Mouse (Mus musculus): ENCODE measurements around the gene Ctsj. TPM values are rescaled to one million over a fixed set of nuclear protein-coding genes. Genes with fewer than 3 reads are reported as not detected.
"Not testable (repeated sequence)": the region's sequence is repeated elsewhere in the genome, so short reads cannot be mapped to it uniquely, and the experiment has no call there.

The Ctsj gene
- not detected in 2 replicates for polyA plus RNA-seq (2015; fragmentation: Nextera tagmentation; extraction: Ambion mirVana)

- no peak within 1 kb of the TSS for H3K27ac ChIP-seq (ENCODE audit: low read depth, low read length)
- H3K4me2 ChIP-seq (replicated peaks; ENCODE audit: low read depth) = no peak within 1 kb of the TSS
- TF ChIP-seq CTCF (IDR thresholded peaks at IDR 0.05; ENCODE audit: low read depth) = no peak
- H3K9me3 ChIP-seq (ENCODE audit: control insufficient read depth) = no peaks in the 10 kb centered on the region
- WGBS = 79% methylated on average over 3 of the region's 3 CpGs
- no peak for ATAC-seq
- H3K4me3 ChIP-seq (ENCODE audit: low read depth, low read length) = no peak within 1 kb of the TSS
- no peaks in the 10 kb centered on the region for H3K4me1 ChIP-seq (replicated peaks; ENCODE audit: control insufficient read depth, insufficient read depth, low read length)
- no peak within 1 kb of the TSS for H3K9ac ChIP-seq (ENCODE audit: low read depth, low read length)
- H3K36me3 ChIP-seq (ENCODE audit: control insufficient read depth, insufficient read depth) = no peaks in the 10 kb centered on the region
- no peaks in the 10 kb centered on the region for H3K27me3 ChIP-seq (replicated peaks; ENCODE audit: control insufficient read depth, insufficient read depth, low read length)
Measured at GRCm38 (mm10) chr13:61005859-61006258, at the start of gene Ctsj. Gene Ctsj, minus strand, starts transcription at chr13:61005959.

GRCm38 (mm10) chr13:61040531-61040930 lies 34.8 kb upstream of the Ctsj start, which contains the start of gene Ctsq:
Gene Ctsq, minus strand, starts transcription at chr13:61040631.
- no peak within 1 kb of the TSS for H3K9ac ChIP-seq (ENCODE audit: low read depth, low read length)
- H3K27me3 ChIP-seq (replicated peaks; ENCODE audit: control insufficient read depth, insufficient read depth, low read length) = no peaks in the 10 kb centered on the region
- H3K9me3 ChIP-seq (ENCODE audit: control insufficient read depth) = no peaks in the 10 kb centered on the region
- H3K36me3 ChIP-seq (ENCODE audit: control insufficient read depth, insufficient read depth) = no peaks in the 10 kb centered on the region
- H3K4me2 ChIP-seq (replicated peaks; ENCODE audit: low read depth) = no peak within 1 kb of the TSS
- WGBS = 52% methylated on average over 3 of the region's 3 CpGs
- no peak for ATAC-seq
- no peaks in the 10 kb centered on the region for H3K4me1 ChIP-seq (replicated peaks; ENCODE audit: control insufficient read depth, insufficient read depth, low read length)
- H3K4me3 ChIP-seq (ENCODE audit: low read depth, low read length) = no peak within 1 kb of the TSS
- no peak within 1 kb of the TSS for H3K27ac ChIP-seq (ENCODE audit: low read depth, low read length)
- TF ChIP-seq CTCF (IDR thresholded peaks at IDR 0.05; ENCODE audit: low read depth) = no peak

GRCm38 (mm10) chr13:61022785-61023184 lies 17.0 kb upstream of the Ctsj start:
- no peaks in the 10 kb centered on the region for H3K27me3 ChIP-seq (replicated peaks; ENCODE audit: control insufficient read depth, insufficient read depth, low read length)
- 84% methylated on average over 3 of the region's 3 CpGs for WGBS
- no peak for ATAC-seq
- H3K9ac ChIP-seq (ENCODE audit: low read depth, low read length) = no peak overlapping the region
- H3K9me3 ChIP-seq (ENCODE audit: control insufficient read depth) = no peaks in the 10 kb centered on the region
- H3K36me3 ChIP-seq (ENCODE audit: control insufficient read depth, insufficient read depth) = no peaks in the 10 kb centered on the region
- H3K4me2 ChIP-seq (replicated peaks; ENCODE audit: low read depth) = no peak overlapping the region
- H3K4me3 ChIP-seq (ENCODE audit: low read depth, low read length) = no peak overlapping the region
- no peak for TF ChIP-seq CTCF (IDR thresholded peaks at IDR 0.05; ENCODE audit: low read depth)
- no peaks in the 10 kb centered on the region for H3K4me1 ChIP-seq (replicated peaks; ENCODE audit: control insufficient read depth, insufficient read depth, low read length)
- no peak overlapping the region for H3K27ac ChIP-seq (ENCODE audit: low read depth, low read length)

GRCm38 (mm10) chr13:61021844-61022243 lies 16.1 kb upstream of the Ctsj start:
- Histone ChIP-seq H3K4me2 (replicated peaks; ENCODE audit: low read depth) (no peak overlapping the region), H3K9ac (ENCODE audit: low read depth, low read length) (no peak overlapping the region), H3K9me3 (ENCODE audit: control insufficient read depth) (no peaks in the 10 kb centered on the region), H3K36me3 (ENCODE audit: control insufficient read depth, insufficient read depth) (no peaks in the 10 kb centered on the region), H3K27me3 (replicated peaks; ENCODE audit: control insufficient read depth, insufficient read depth, low read length) (no peaks in the 10 kb centered on the region), H3K27ac (ENCODE audit: low read depth, low read length) (no peak overlapping the region), H3K4me3 (ENCODE audit: low read depth, low read length) (no peak overlapping the region), H3K4me1 (replicated peaks; ENCODE audit: control insufficient read depth, insufficient read depth, low read length) (no peaks in the 10 kb centered on the region)
- WGBS = 85% methylated on average over 5 of the region's 6 CpGs
- TF ChIP-seq CTCF (IDR thresholded peaks at IDR 0.05; ENCODE audit: low read depth) = no peak
- no peak for ATAC-seq

- no peak overlapping the region for H3K4me2 ChIP-seq (replicated peaks; ENCODE audit: low read depth)
- H3K9ac ChIP-seq (ENCODE audit: low read depth, low read length) = no peak overlapping the region
- no peak overlapping the region for H3K4me3 ChIP-seq (ENCODE audit: low read depth, low read length)
- no peaks in the 10 kb centered on the region for H3K36me3 ChIP-seq (ENCODE audit: control insufficient read depth, insufficient read depth)
- no peak for ATAC-seq
- 73% methylated on average over 4 of the region's 4 CpGs for WGBS
- no peaks in the 10 kb centered on the region for H3K27me3 ChIP-seq (replicated peaks; ENCODE audit: control insufficient read depth, insufficient read depth, low read length)
- TF ChIP-seq CTCF (IDR thresholded peaks at IDR 0.05; ENCODE audit: low read depth) = no peak
- no peaks in the 10 kb centered on the region for H3K4me1 ChIP-seq (replicated peaks; ENCODE audit: control insufficient read depth, insufficient read depth, low read length)
- 0 out of 2 replicates have a peak, but pooled peaks cover 3% of the 10 kb centered on the region for H3K9me3 ChIP-seq (ENCODE audit: control insufficient read depth)
- H3K27ac ChIP-seq (ENCODE audit: low read depth, low read length) = no peak overlapping the region
Measured at GRCm38 (mm10) chr13:61010171-61010570, 4.4 kb upstream of the Ctsj start.

GRCm38 (mm10) chr13:60997600-60997999 lies 8.2 kb downstream of the Ctsj start:
- H3K9ac ChIP-seq (ENCODE audit: low read depth, low read length) = no peak overlapping the region
- ATAC-seq = no peak
- TF ChIP-seq CTCF (IDR thresholded peaks at IDR 0.05; ENCODE audit: low read depth) = peak; percentile 21; the same call in 1 of the 2 replicates
- no peaks in the 10 kb centered on the region for H3K36me3 ChIP-seq (ENCODE audit: control insufficient read depth, insufficient read depth)
- WGBS = 48% methylated on average over 2 of the region's 2 CpGs
- H3K9me3 ChIP-seq (ENCODE audit: control insufficient read depth) = no peaks in the 10 kb centered on the region
- no peak overlapping the region for H3K4me3 ChIP-seq (ENCODE audit: low read depth, low read length)
- no peak overlapping the region for H3K27ac ChIP-seq (ENCODE audit: low read depth, low read length)
- no peaks in the 10 kb centered on the region for H3K27me3 ChIP-seq (replicated peaks; ENCODE audit: control insufficient read depth, insufficient read depth, low read length)
- no peak overlapping the region for H3K4me2 ChIP-seq (replicated peaks; ENCODE audit: low read depth)
- no peaks in the 10 kb centered on the region for H3K4me1 ChIP-seq (replicated peaks; ENCODE audit: control insufficient read depth, insufficient read depth, low read length)

GRCm38 (mm10) chr13:60986915-60987314 lies 18.8 kb downstream of the Ctsj start:
- not testable (repeated sequence) for H3K9ac ChIP-seq (ENCODE audit: low read depth, low read length); H3K4me2 ChIP-seq (replicated peaks; ENCODE audit: low read depth); H3K4me1 ChIP-seq (replicated peaks; ENCODE audit: control insufficient read depth, insufficient read depth, low read length); H3K36me3 ChIP-seq (ENCODE audit: control insufficient read depth, insufficient read depth); ATAC-seq; H3K9me3 ChIP-seq (ENCODE audit: control insufficient read depth); H3K27me3 ChIP-seq (replicated peaks; ENCODE audit: control insufficient read depth, insufficient read depth, low read length); H3K27ac ChIP-seq (ENCODE audit: low read depth, low read length); H3K4me3 ChIP-seq (ENCODE audit: low read depth, low read length)
- WGBS = 74% methylated on average over 5 of the region's 5 CpGs

Data from intestine, postnatal 0 days (tissue).